Mouse (Mus musculus): ENCODE data around the gene Zmiz1. TPM values are rescaled to one million over a fixed set of nuclear protein-coding genes. Genes with fewer than 3 reads are reported as not detected.

The Zmiz1 gene
- total and polyA plus RNA-seq, 3 experiments, result 3.7 to 45.8 (median 11.1) TPM

DNA sequence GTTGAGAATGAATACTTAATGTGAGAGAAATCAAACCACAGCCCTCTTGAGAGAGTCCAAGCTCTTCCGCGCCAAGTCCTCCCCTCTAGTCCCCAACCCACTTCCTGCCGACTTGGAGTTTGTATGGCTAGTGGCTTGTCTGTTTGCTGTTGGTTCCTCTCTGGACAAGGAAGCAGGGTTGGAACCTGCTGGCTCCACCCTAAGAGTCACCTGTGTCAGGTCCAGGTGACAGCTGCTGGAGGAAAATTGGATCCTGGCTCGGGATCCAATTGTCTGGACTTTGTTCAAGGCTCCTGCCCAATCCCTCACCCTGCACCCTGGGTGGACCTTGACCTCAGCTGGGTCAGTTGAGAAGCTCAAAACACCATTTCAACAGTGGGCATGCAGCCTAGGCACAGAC is 7.4 kb downstream of the Zmiz1 start:
- Histone ChIP-seq H3K9ac (ENCODE audit: insufficient read depth, low read depth) (no peak overlapping the region), H3K4me3 (replicated peaks in 1 of 3; ENCODE audit: low read depth in 2 of 3, low read length in 2 of 3, poor library complexity in 1 of 3) (no peak overlapping the region), H3K27me3 (replicated peaks) (no peaks in the 10 kb centered on the region), H3K27ac (ENCODE audit: insufficient read depth, low read depth) (no peak overlapping the region), H3K79me2 (replicated peaks; ENCODE audit: control insufficient read depth, extremely low read depth, insufficient read depth, poor library complexity, severe bottlenecking) (peaks cover 59% of the 10 kb centered on the region), H3K4me1 (ENCODE audit: control insufficient read depth in 1 of 2, insufficient read depth in 2 of 2) (peaks cover 33 to 72% of the 10 kb centered on the region in 2 experiments), H3K4me2 (ENCODE audit: insufficient read depth, low read depth, poor library complexity, severe bottlenecking) (no peak overlapping the region), H3K9me3 (replicated peaks; ENCODE audit: low read length) (no peaks in the 10 kb centered on the region), H3K36me3 (replicated peaks in 1 of 2; ENCODE audit: control insufficient read depth in 1 of 2, insufficient read depth in 1 of 2, low read length in 1 of 2) (peaks cover 0 to 8% of the 10 kb centered on the region in 2 experiments)
- TF ChIP-seq ETS1 (conservative IDR thresholded peaks at IDR 0.05; ENCODE audit: low read depth, low read length) (no peak), MXI1 (IDR thresholded peaks at IDR 0.05; ENCODE audit: low read depth, low read length) (no peak), ZNF384 (IDR thresholded peaks at IDR 0.05; ENCODE audit: low read depth, low read length) (no peak), BHLHE40 (IDR thresholded peaks at IDR 0.05; ENCODE audit: low read depth, low read length) (no peak), UBTF (IDR thresholded peaks at IDR 0.05; ENCODE audit: low read depth, low read length) (no peak), NELFE (IDR thresholded peaks at IDR 0.05; ENCODE audit: low read depth, low read length) (no peak), SMC3 (IDR thresholded peaks at IDR 0.05; ENCODE audit: low read depth, low read length) (no peak), MEF2A (IDR thresholded peaks at IDR 0.05; ENCODE audit: borderline replicate concordance, low read depth, low read length) (no peak), USF1 (IDR thresholded peaks at IDR 0.05; ENCODE audit: low read depth, low read length) (no peak), CHD1 (IDR thresholded peaks at IDR 0.05; ENCODE audit: low read depth, low read length) (no peak), MAX (IDR thresholded peaks at IDR 0.05; ENCODE audit: low read length) (no peak), MAZ (IDR thresholded peaks at IDR 0.05; ENCODE audit: low read depth, low read length) (no peak), JUN (IDR thresholded peaks at IDR 0.05; ENCODE audit: insufficient read depth, low read depth, low read length) (no peak)
- in situ Hi-C loops (cut with MboI; ENCODE audit: low pct_ligation_motif_present, low pct_unique_long_range_greater_than_20kb, low sequenced_read_pairs), result loop anchor here (10.0 to 25.0 kb wide), 2 partner anchors 98 to 979 kb away; partner anchors contain the start of genes Polr3a and Rps24
- dilution Hi-C loops (cut with MboI; ENCODE audit: extremely low pct_ligation_motif_present, extremely low pct_unique_long_range_greater_than_20kb, low sequenced_read_pairs), result no loop called here
- no peak for DNase-seq (ENCODE audit: extremely low read depth)

GRCm38 (mm10) chr14:25467911-25468668 is 9.1 kb downstream of the Zmiz1 start:
- no peak overlapping the region for H3K27ac ChIP-seq (ENCODE audit: insufficient read depth, low read depth)
- dilution Hi-C loops (cut with MboI; ENCODE audit: extremely low pct_ligation_motif_present, extremely low pct_unique_long_range_greater_than_20kb, low sequenced_read_pairs), result no loop called here
- no peak overlapping the region for H3K4me3 ChIP-seq (replicated peaks in 1 of 3; ENCODE audit: low read depth in 2 of 3, low read length in 2 of 3, poor library complexity in 1 of 3)
- no peak for DNase-seq (ENCODE audit: extremely low read depth)
- no peaks in the 10 kb centered on the region for H3K27me3 ChIP-seq (replicated peaks)
- peaks cover 58% of the 10 kb centered on the region for H3K79me2 ChIP-seq (replicated peaks; ENCODE audit: control insufficient read depth, extremely low read depth, insufficient read depth, poor library complexity, severe bottlenecking)
- no peak overlapping the region for H3K4me2 ChIP-seq (ENCODE audit: insufficient read depth, low read depth, poor library complexity, severe bottlenecking)
- TF ChIP-seq MYC (IDR thresholded peaks at IDR 0.05; ENCODE audit: low read depth, low read length) (no peak), SMC3 (IDR thresholded peaks at IDR 0.05; ENCODE audit: low read depth, low read length) (no peak), ELF1 (IDR thresholded peaks at IDR 0.05; ENCODE audit: low read depth, low read length) (no peak), GABPA (IDR thresholded peaks at IDR 0.05; ENCODE audit: insufficient replicate concordance, low read depth, low read length) (no peak), NRF1 (IDR thresholded peaks at IDR 0.05; ENCODE audit: low read depth, low read length) (no peak), RAD21 (IDR thresholded peaks at IDR 0.05; ENCODE audit: low read depth, low read length) (no peak), IRF4 (IDR thresholded peaks at IDR 0.05; ENCODE audit: low read depth, low read length) (no peak), MAX (IDR thresholded peaks at IDR 0.05; ENCODE audit: low read length) (no peak), MEF2A (IDR thresholded peaks at IDR 0.05; ENCODE audit: borderline replicate concordance, low read depth, low read length) (no peak), TBP (conservative IDR thresholded peaks at IDR 0.05; ENCODE audit: low read depth, low read length) (no peak), JUND (conservative IDR thresholded peaks at IDR 0.05; ENCODE audit: low read depth, low read length) (no peak)
- H3K4me1 ChIP-seq (ENCODE audit: control insufficient read depth in 1 of 2, insufficient read depth in 2 of 2), result peaks cover 48 to 82% of the 10 kb centered on the region in 2 experiments
- H3K9ac ChIP-seq (ENCODE audit: insufficient read depth, low read depth), result no peak overlapping the region
- H3K36me3 ChIP-seq (replicated peaks in 1 of 2; ENCODE audit: control insufficient read depth in 1 of 2, insufficient read depth in 1 of 2, low read length in 1 of 2), result peaks cover 0 to 8% of the 10 kb centered on the region in 2 experiments
- H3K9me3 ChIP-seq (replicated peaks; ENCODE audit: low read length), result no peaks in the 10 kb centered on the region
- in situ Hi-C loops (cut with MboI; ENCODE audit: low pct_ligation_motif_present, low pct_unique_long_range_greater_than_20kb, low sequenced_read_pairs), result loop anchor here (10.0 to 25.0 kb wide), 2 partner anchors 97 to 981 kb away; partner anchors contain the start of genes Polr3a and Rps24

Data from CH12.LX (cell line).